Mouse (Mus musculus) limb, embryonic 14.5 days (tissue): ENCODE results near the gene Pigc. TPM values are rescaled to one million over a fixed set of nuclear protein-coding genes. Genes with fewer than 3 reads are reported as not detected.
A peak's percentile ranks its signal among the peaks of the same experiment; 100 is the strongest.

Source experiments
- ATAC-seq: fragments of 200-750 bp; cut with Nextera tagmentation; 2 replicates; pipeline ENCODE4 v1.8.0; 2017; ENCODE audit warnings: low read depth, moderate number of reproducible peaks, moderate TSS enrichment; ENCODE audit not compliant: low FRiP score
- DNase-seq: peaks from one replicate; pipeline ENCODE4 v3.0.0-alpha.2; 2015; ENCODE audit warnings: low spot score
- H3K27ac ChIP-seq: fragments of 300-500 bp; sonication (generic); replicated peaks from 2 replicates; pipeline ENCODE4 v1.5.1; 2014; ENCODE audit warnings: low read depth, mild to moderate bottlenecking, low read length, moderate library complexity, mixed read lengths
- H3K27me3 ChIP-seq: fragments of 300-500 bp; sonication (generic); 2 replicates; pipeline ENCODE4 v1.6.1; 2014; ENCODE audit warnings: low read length, mixed read lengths; ENCODE audit not compliant: control insufficient read depth, insufficient read depth
- H3K36me3 ChIP-seq: fragments of 300-500 bp; sonication (generic); 2 replicates; pipeline ENCODE4 v1.6.1; 2014; ENCODE audit warnings: mild to moderate bottlenecking, low read length, moderate library complexity, mixed read lengths; ENCODE audit not compliant: control insufficient read depth, insufficient read depth
- H3K4me1 ChIP-seq: fragments of 300-500 bp; sonication (generic); 2 replicates; pipeline ENCODE4 v1.6.1; 2014; ENCODE audit warnings: antibody characterized with exemption, low read length, mixed read lengths; ENCODE audit not compliant: control insufficient read depth, insufficient read depth
- H3K4me2 ChIP-seq: fragments of 300-500 bp; sonication (generic); replicated peaks from 2 replicates; pipeline ENCODE4 v1.6.1; 2014; ENCODE audit warnings: low read depth, mild to moderate bottlenecking, low read length, moderate library complexity; ENCODE audit not compliant: severe bottlenecking
- H3K4me3 ChIP-seq: fragments of 300-500 bp; sonication (generic); replicated peaks from 2 replicates; pipeline ENCODE4 v1.5.1; 2014; ENCODE audit warnings: low read length
- H3K9ac ChIP-seq: fragments of 300-500 bp; sonication (generic); 2 replicates; pipeline ENCODE4 v1.6.1; 2014; ENCODE audit warnings: mild to moderate bottlenecking, low read depth, low read length, moderate library complexity; ENCODE audit not compliant: severe bottlenecking
- H3K9me3 ChIP-seq: fragments of 300-500 bp; sonication (generic); 2 replicates; pipeline ENCODE4 v1.6.1; 2016; ENCODE audit warnings: low read length; ENCODE audit not compliant: control insufficient read depth
- POLR2A ChIP-seq: fragments of 200-500 bp; IDR thresholded peaks from 2 replicates; pipeline ENCODE4 v1.8.0; 2012; ENCODE audit warnings: inconsistent platforms, mild to moderate bottlenecking, moderate library complexity, borderline replicate concordance; ENCODE audit not compliant: insufficient read depth, insufficient read length; ENCODE audit errors: extremely low read depth
- WGBS: fragments of 180-500 bp; shearing (Covaris S2); extraction: QIAGEN DNeasy Blood & Tissue Kit; methylation state at CpG from one replicate; pipeline ENCODE4 v1.1.7; 2014; 5-methylcytosine and 5-hydroxymethylcytosine counted together
- polyA plus RNA-seq, 2 experiments: library from polyadenylated mRNA; depleted of rRNA in 1 of 2; stranded (reverse) in 1 of 2; unstranded in 1 of 2; fragments of >200 nt; fragmentation: Nextera tagmentation in 1 of 2; extraction: Ambion mirVana in 1 of 2; gene quantifications; 2 replicates each; pipeline versions ENCODE4 v1.2.1 to v1.2.3; 2012 to 2014

Pigc gene
- polyA plus RNA-seq (2012; rRNA removed) (36.9 and 45.4 TPM in 2 replicates), polyA plus RNA-seq (2014; fragmentation: Nextera tagmentation; extraction: Ambion mirVana) (51.3 and 52.8 TPM in 2 replicates)

DNA sequence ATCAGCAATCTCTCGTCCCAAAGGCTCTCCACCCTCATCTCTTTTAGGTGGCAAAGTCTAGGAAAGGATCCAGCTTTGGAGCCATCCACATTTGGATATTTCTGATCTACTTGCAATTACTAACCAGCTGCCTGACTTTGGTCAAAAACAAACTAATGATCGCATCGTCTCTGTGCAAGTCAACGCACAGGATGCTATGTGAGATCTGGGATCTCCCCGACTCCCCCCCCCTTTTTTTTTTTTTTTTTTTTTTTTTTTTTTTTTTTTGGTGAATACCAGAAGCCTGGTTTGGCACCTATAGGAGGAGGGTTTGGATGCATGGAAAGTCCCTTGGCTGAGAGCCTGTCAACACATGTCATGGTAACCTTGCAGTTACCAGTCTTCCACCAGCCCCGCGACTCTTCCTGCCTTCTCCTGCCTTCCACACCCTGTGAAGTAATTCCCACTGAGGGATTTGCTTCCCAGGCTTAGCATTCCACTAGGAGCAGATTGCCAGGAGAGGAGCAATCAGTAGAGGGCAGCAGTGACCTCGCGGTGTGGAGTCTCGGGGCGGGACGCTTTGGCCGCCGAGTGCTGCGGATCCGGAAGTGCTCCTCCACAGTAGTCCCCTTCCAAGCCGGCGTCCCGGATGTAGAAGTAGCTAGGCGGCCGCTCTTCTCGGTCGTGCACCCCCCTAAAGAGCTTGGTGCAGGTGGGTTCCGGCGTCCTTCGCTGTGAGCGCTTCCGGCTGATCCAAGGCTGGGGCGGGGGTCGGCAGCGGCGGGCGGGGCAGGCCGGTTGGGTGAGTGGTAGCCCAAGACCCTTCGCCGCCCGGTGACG, at the start of gene Pigc:
Gene Pigc, plus strand, starts transcription at position 598 of the 819 bp plus-strand sequence.
- TF ChIP-seq POLR2A, result no peak
- peak within 1 kb of the TSS; percentile 80 for H3K27ac ChIP-seq
- peaks cover 23% of the 10 kb centered on the region for H3K4me1 ChIP-seq
- H3K27me3 ChIP-seq, result no peaks in the 10 kb centered on the region
- peak within 1 kb of the TSS; percentile 76 for H3K4me2 ChIP-seq
- 3% methylated on average over 37 of the region's 38 CpGs for WGBS
- ATAC-seq, result peak; percentile 97
- no peaks in the 10 kb centered on the region for H3K9me3 ChIP-seq
- peak within 1 kb of the TSS; percentile 77 for H3K9ac ChIP-seq
- peak; percentile 97 for DNase-seq
- H3K36me3 ChIP-seq, result peaks cover 6% of the 10 kb centered on the region; the same call in 1 of the 2 replicates
- H3K4me3 ChIP-seq, result peak within 1 kb of the TSS; percentile 70

DNA sequence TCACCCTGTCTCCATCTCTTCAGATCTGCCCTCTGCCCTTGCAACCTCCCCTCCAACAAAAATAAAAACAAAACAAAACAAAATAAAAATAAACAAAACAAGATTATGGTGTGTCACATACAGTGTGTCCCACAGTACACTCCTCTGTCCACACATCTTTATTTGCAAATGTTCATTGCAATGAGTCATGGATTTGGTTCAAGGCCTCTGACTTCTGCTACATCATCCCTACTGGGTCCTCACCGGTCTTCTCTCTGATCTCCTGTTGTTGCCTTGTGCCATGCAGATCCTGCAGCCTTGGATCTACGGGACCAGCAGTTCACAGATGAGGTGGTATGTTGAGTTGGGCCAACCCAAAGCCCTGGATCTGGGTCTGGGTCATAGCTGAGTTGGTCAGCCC, 49.4 kb upstream of the Pigc start:
- H3K27me3 ChIP-seq, result no peaks in the 10 kb centered on the region
- ATAC-seq, result no peak
- H3K36me3 ChIP-seq, result no peaks in the 10 kb centered on the region
- H3K9me3 ChIP-seq, result no peaks in the 10 kb centered on the region
- H3K4me3 ChIP-seq, result no peak overlapping the region
- no peak for TF ChIP-seq POLR2A
- H3K9ac ChIP-seq, result no peak overlapping the region
- H3K4me2 ChIP-seq, result no peak overlapping the region
- WGBS, result 90% methylated on average over 2 of the region's 2 CpGs
- H3K4me1 ChIP-seq, result peaks cover 17% of the 10 kb centered on the region
- H3K27ac ChIP-seq, result no peak overlapping the region
- no peak for DNase-seq

DNA sequence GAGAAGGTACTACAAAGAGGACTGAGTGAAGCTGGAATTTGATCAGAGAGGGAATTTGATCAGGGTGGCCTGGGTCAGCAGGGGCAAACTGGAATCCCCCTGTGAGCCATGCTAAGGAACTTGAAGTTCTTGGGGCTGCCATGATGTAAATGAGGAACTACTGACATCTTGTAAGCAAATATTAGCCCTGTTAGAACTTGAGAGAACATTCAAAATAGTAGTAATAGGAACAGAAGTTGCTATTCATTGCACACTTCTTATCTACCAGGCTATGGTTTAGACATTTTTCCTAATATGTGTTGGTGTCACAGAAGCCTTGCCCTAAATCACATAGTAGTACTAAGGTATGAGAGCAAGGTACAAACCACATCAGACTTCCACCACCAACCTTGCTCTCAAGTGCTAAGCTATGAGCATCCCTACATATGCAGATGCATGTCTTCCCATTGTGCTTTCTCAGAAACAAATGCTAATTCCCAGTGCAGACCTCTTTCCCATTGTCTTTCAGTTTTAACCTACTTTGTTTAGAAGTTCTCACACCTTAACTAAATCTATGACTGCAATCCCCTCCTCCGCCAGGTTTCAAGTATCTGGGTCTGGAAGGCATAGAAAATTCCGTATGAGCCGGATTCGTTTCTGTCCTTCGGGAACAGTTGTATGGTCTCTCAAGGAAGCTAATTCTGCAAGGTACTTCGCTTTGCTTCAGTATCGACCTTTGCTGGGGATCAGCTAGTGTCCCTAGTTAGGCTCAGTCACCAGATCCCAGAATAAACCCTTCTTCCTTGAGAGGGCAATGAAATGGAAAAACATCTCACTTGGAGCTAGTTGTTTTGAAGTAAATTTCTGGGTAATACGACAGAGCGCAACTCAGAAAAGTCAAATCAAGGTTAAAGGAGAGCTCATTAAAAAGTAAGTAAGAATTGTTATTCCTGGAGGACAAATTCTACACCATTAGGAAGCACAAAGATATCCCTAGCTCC, 48.2 kb upstream of the Pigc start:
- no peak overlapping the region for H3K4me3 ChIP-seq
- H3K27me3 ChIP-seq, result no peaks in the 10 kb centered on the region
- H3K27ac ChIP-seq, result no peak overlapping the region
- ATAC-seq (no peak), DNase-seq (no peak)
- H3K9ac ChIP-seq, result no peak overlapping the region
- H3K36me3 ChIP-seq, result no peaks in the 10 kb centered on the region
- H3K9me3 ChIP-seq, result no peaks in the 10 kb centered on the region
- TF ChIP-seq POLR2A, result no peak
- H3K4me2 ChIP-seq, result no peak overlapping the region
- WGBS, result 70% methylated on average over 9 of the region's 9 CpGs
- peaks cover 16% of the 10 kb centered on the region for H3K4me1 ChIP-seq

DNA sequence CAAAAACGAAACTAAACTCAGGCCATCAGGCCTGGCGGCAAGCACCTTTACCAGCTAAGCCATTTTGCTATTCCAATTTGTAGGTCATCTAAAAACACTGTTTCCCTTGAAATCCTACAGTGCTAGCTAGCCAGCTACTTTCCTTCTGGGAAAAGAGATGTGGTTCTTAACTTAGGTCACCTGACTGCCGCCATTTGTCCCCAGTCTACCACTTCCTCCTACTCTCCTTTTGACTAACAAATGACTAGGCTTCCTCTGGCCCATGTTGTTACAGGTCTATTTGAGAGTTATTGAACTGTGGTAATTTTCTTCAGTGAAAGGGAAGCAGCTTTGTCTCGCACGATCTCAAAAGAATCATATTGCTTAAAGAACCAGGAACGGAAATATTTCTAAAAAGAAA, 47.1 kb upstream of the Pigc start:
- Histone ChIP-seq H3K4me2 (no peak overlapping the region), H3K27ac (no peak overlapping the region), H3K9ac (no peak overlapping the region), H3K36me3 (no peaks in the 10 kb centered on the region), H3K9me3 (no peaks in the 10 kb centered on the region), H3K4me1 (peaks cover 14% of the 10 kb centered on the region), H3K4me3 (no peak overlapping the region), H3K27me3 (no peaks in the 10 kb centered on the region)
- ATAC-seq (no peak), DNase-seq (no peak)
- WGBS, result 79% methylated on average over 6 of the region's 6 CpGs
- TF ChIP-seq POLR2A, result no peak

DNA sequence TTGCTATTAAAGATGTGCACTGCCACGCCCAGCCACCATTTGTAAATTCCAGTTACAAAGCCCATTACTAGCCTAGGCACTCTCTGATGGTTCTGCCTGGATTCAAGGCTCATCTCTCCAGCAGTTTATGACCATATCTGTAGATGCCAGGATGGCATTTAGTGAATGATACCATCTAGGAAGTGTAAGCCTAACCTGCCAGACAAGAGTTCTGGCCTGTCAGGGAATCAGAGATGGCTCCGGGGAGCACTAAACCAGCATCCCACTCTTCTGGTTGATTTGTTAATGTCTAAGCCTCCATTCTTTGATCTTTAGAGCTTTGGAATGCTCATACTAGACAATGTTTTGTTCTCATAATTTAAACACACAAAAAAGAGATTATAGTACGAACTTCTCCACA, 44.7 kb upstream of the Pigc start:
- Histone ChIP-seq H3K36me3 (no peaks in the 10 kb centered on the region), H3K9me3 (no peaks in the 10 kb centered on the region), H3K4me3 (no peak overlapping the region), H3K27me3 (no peaks in the 10 kb centered on the region), H3K4me1 (no peaks in the 10 kb centered on the region), H3K4me2 (no peak overlapping the region), H3K9ac (no peak overlapping the region), H3K27ac (no peak overlapping the region)
- TF ChIP-seq POLR2A, result no peak
- 72% methylated on average over 3 of the region's 3 CpGs for WGBS
- DNase-seq (no peak), ATAC-seq (no peak)
